Mouse (Mus musculus) lung, adult 2 months (tissue): ENCODE measurements at regions not wholly inside any gene's neighbourhood (a gene's known extent, or its start where the extent isn't known, plus 50 kb on each side); places are given as distances from the start of the nearest gene placed in this dataset.

Experiments
- DNase-seq: peaks from one replicate; pipeline ENCODE4 v3.0.0; 2022
- H3K4me1 ChIP-seq: fragments of 200-500 bp; 2 replicates; pipeline ENCODE4 v1.6.1; 2011; ENCODE audit warnings: low read length; ENCODE audit not compliant: control insufficient read depth, insufficient read depth
- H3K4me3 ChIP-seq: fragments of 200-500 bp; replicated peaks from 2 replicates; pipeline ENCODE3; 2011; ENCODE audit warnings: low read depth, mild to moderate bottlenecking, control low read depth, low read length; ENCODE audit errors: extremely low read depth
- CTCF ChIP-seq: fragments of 200-500 bp; IDR thresholded peaks from 2 replicates; pipeline ENCODE4 v1.5.1; 2011; ENCODE audit warnings: mild to moderate bottlenecking, low read length, control low read depth; ENCODE audit not compliant: insufficient read depth
- POLR2A ChIP-seq: fragments of 200-500 bp; IDR thresholded peaks from 2 replicates; pipeline ENCODE4 v1.6.1; 2011; ENCODE audit warnings: low read depth, mild to moderate bottlenecking, control low read depth, low read length, borderline replicate concordance; ENCODE audit errors: extremely low read depth
- WGBS: fragments of 180-500 bp; shearing (Covaris S2); methylation state at CpG from one replicate; pipeline ENCODE4 v1.1.7; 2018; 5-methylcytosine and 5-hydroxymethylcytosine counted together

GRCm38 (mm10) chr4:12784479-12784878, 612.7 kb upstream of the Fam92a start:
- TF ChIP-seq CTCF: no peak
- TF ChIP-seq POLR2A: no peak
- no peak overlapping the region for H3K4me3 ChIP-seq
- H3K4me1 ChIP-seq: no peaks in the 10 kb centered on the region
- no peak for DNase-seq
- 72% methylated on average over 3 of the region's 3 CpGs for WGBS

DNA sequence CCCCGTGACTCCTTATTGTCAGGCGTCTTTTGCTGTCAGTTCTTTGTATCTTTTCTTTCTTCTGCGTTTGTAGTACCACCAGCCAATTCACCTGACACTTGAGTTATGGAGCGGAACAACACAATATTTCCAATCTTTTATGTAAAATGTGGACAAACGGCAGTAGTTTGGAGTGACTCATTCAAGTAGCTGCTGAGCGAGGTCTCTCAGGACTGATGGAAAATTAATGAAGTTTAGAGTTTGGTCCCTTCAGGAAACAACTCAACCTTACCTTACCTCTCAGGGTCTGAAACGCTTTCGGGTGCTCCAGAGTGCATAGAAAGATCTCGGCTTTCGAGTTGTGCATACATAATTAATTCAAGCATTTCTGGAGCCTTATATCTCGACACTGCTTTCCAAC, 612.3 kb upstream of the Fam92a start:
- TF ChIP-seq POLR2A: no peak
- no peak for TF ChIP-seq CTCF
- no peak for DNase-seq
- H3K4me1 ChIP-seq: no peaks in the 10 kb centered on the region
- H3K4me3 ChIP-seq: no peak overlapping the region
- WGBS: 85% methylated on average over 11 of the region's 11 CpGs

GRCm38 (mm10) chr4:12781969-12782904, 610.4 kb upstream of the Fam92a start:
- Histone ChIP-seq H3K4me3 (no peak overlapping the region), H3K4me1 (no peaks in the 10 kb centered on the region)
- no peak for DNase-seq
- TF ChIP-seq CTCF: no peak
- TF ChIP-seq POLR2A: no peak
- WGBS: 51% methylated on average over 10 of the region's 10 CpGs

- Histone ChIP-seq H3K4me3 (no peak overlapping the region), H3K4me1 (no peaks in the 10 kb centered on the region)
- DNase-seq: no peak
- TF ChIP-seq CTCF: no peak
- TF ChIP-seq POLR2A: no peak
- 75% methylated on average over 2 of the region's 2 CpGs for WGBS
These were observed 608.4 kb upstream of the Fam92a start for GRCm38 (mm10) chr4:12780254-12780653.

DNA sequence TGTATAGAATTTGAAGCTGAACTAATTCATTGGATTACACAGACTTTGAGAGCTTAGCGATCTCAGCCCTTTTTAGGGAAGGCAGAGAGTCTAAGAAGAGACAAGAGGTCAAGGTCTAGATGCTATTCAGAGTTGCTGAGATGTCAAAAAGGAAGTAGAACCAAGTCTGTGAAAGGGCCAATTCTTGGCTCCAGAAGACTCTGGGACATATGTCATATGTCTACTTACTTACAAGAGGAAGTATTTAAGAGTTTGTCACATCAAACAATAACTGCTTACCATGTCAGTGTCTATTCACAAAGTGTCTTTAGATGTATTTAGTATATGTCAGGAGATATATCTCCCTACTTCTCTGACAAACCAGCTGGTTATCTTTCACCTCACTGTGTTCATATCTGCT, 607.4 kb upstream of the Fam92a start:
- DNase-seq: no peak
- WGBS: 72% methylated on average over 1 of the region's 1 CpGs
- Histone ChIP-seq H3K4me3 (no peak overlapping the region), H3K4me1 (no peaks in the 10 kb centered on the region)
- TF ChIP-seq CTCF (no peak), POLR2A (no peak)

GRCm38 (mm10) chr4:12778163-12778562, 606.3 kb upstream of the Fam92a start:
- DNase-seq: no peak
- 62% methylated on average over 2 of the region's 2 CpGs for WGBS
- Histone ChIP-seq H3K4me3 (no peak overlapping the region), H3K4me1 (no peaks in the 10 kb centered on the region)
- TF ChIP-seq CTCF (no peak), POLR2A (no peak)

- Histone ChIP-seq H3K4me1 (no peaks in the 10 kb centered on the region), H3K4me3 (no peak overlapping the region)
- DNase-seq: no peak
- 88% methylated on average over 2 of the region's 2 CpGs for WGBS
- TF ChIP-seq POLR2A (no peak), CTCF (no peak)
These were observed 604.4 kb upstream of the Fam92a start for GRCm38 (mm10) chr4:12776217-12776578.

DNA sequence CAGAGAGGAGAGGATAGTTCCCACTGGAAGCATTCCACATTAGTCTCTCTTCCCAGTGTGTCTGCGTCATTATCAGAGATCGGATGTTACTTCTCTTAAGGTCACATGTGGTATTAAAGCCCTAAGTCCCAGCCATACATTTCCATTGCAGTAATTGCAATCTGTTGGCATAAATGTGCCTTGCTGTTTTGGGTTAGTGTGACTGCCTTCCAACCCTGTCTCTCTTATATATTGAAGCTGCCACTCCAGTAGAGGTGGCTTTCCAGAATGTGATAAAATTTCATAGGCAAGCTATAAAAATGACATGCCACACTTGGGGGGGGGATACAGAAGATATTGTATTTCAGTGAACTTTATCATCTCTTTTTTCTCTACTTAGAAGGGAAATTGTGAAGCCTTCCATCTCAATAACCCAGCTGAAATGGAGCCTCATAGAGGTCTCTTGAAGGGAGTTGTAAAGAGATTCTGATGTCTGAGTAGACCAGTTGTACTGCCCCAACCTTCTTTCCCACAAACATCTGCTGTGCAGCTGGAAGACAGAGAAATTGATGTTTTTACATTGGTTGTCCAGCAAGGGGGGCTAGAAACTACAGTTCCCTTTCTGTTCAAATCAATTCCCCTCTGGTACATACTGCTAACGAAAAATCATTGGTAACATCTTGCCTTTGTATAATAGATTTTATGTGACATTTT, 603.9 kb upstream of the Fam92a start:
- H3K4me3 ChIP-seq: no peak overlapping the region
- TF ChIP-seq CTCF: no peak
- TF ChIP-seq POLR2A: no peak
- 76% methylated on average over 3 of the region's 3 CpGs for WGBS
- no peak for DNase-seq
- no peaks in the 10 kb centered on the region for H3K4me1 ChIP-seq

- Histone ChIP-seq H3K4me3 (no peak overlapping the region), H3K4me1 (no peaks in the 10 kb centered on the region)
- no peak for DNase-seq
- 64% methylated on average over 4 of the region's 4 CpGs for WGBS
- TF ChIP-seq CTCF (no peak), POLR2A (no peak)
These were observed 603.3 kb upstream of the Fam92a start for GRCm38 (mm10) chr4:12775090-12775489.

- TF ChIP-seq CTCF: no peak
- TF ChIP-seq POLR2A: no peak
- DNase-seq: no peak
- H3K4me1 ChIP-seq: no peaks in the 10 kb centered on the region
- H3K4me3 ChIP-seq: no peak overlapping the region
- 52% methylated on average over 5 of the region's 5 CpGs for WGBS
These were observed 602.9 kb upstream of the Fam92a start for GRCm38 (mm10) chr4:12774671-12775070.
